Mouse (Mus musculus) midbrain, embryonic 14.5 days (tissue): ENCODE data around the gene Cald1. TPM values are rescaled to one million over a fixed set of nuclear protein-coding genes. Genes with fewer than 3 reads are reported as not detected.

Experiments used
- ATAC-seq: fragments of 200-750 bp; cut with Nextera tagmentation; 2 replicates; pipeline ENCODE4 v1.8.0; 2017; ENCODE audit warnings: moderate number of reproducible peaks, moderate library complexity; ENCODE audit not compliant: low FRiP score, low TSS enrichment
- DNase-seq: peaks from one replicate; pipeline ENCODE4 v3.0.0-alpha.2; 2015
- H3K27ac ChIP-seq: fragments of 300-500 bp; sonication (generic); replicated peaks from 2 replicates; pipeline ENCODE4 v1.5.1; 2014; ENCODE audit warnings: mild to moderate bottlenecking, low read depth, low read length, moderate library complexity
- H3K27me3 ChIP-seq: fragments of 300-500 bp; sonication (generic); 2 replicates; pipeline ENCODE4 v1.6.1; 2014; ENCODE audit warnings: low read length, control low read depth, mixed read lengths; ENCODE audit not compliant: control insufficient read depth, insufficient read depth
- H3K36me3 ChIP-seq: fragments of 300-500 bp; sonication (generic); 2 replicates; pipeline ENCODE4 v1.6.1; 2014; ENCODE audit warnings: low read length, control low read depth; ENCODE audit not compliant: control insufficient read depth, insufficient read depth
- H3K4me1 ChIP-seq: fragments of 300-500 bp; sonication (generic); 2 replicates; pipeline ENCODE4 v1.6.1; 2014; ENCODE audit warnings: mild to moderate bottlenecking, antibody characterized with exemption, low read length, control low read depth; ENCODE audit not compliant: control insufficient read depth, insufficient read depth
- H3K4me2 ChIP-seq: fragments of 300-500 bp; sonication (generic); 2 replicates; pipeline ENCODE4 v1.6.1; 2014; ENCODE audit warnings: mild to moderate bottlenecking, low read length, moderate library complexity
- H3K4me3 ChIP-seq: fragments of 300-500 bp; sonication (generic); replicated peaks from 2 replicates; pipeline ENCODE4 v1.5.1; 2014; ENCODE audit warnings: low read depth, low read length
- H3K9ac ChIP-seq: fragments of 300-500 bp; sonication (generic); replicated peaks from 2 replicates; pipeline ENCODE4 v1.6.1; 2014; ENCODE audit warnings: mild to moderate bottlenecking, low read length, moderate library complexity
- H3K9me3 ChIP-seq: fragments of 300-500 bp; sonication (generic); 2 replicates; pipeline ENCODE4 v1.6.1; 2016; ENCODE audit warnings: low read length, control low read depth, mixed read lengths; ENCODE audit not compliant: control insufficient read depth
- WGBS: fragments of 180-500 bp; shearing (Covaris S2); extraction: QIAGEN DNeasy Blood & Tissue Kit; methylation state at CpG from one replicate; pipeline ENCODE4 v1.1.7; 2014; 5-methylcytosine and 5-hydroxymethylcytosine counted together
- polyA plus RNA-seq: library from polyadenylated mRNA; unstranded; fragments of >200 nt; fragmentation: Nextera tagmentation; extraction: Ambion mirVana; gene quantifications from 2 replicates; pipeline ENCODE4 v1.2.1, GENCODE M21; 2014

Gene Cald1
- polyA plus RNA-seq, 1 experiment from 2014 or later, result 50.0 TPM

DNA sequence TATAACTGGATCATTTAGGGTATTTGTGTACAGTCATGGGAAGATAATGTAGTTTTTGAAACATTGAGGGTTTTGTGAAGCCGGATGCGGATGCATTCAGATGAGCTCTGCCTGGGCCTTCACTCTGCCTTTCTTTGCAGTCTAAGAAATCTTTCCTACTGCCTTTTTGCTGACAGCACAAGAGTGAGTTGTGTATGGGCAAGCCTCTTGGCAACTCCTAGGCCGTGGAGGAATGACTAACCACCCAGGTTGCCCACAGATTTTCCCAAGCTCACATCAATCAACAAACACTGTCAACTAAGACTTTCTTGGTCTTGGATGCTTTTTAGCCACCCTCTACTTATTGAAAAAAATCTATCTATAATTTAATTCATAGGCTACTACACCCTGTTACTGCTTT, 26.2 kb downstream of the Cald1 start:
- 81% methylated on average over 3 of the region's 3 CpGs for WGBS
- Histone ChIP-seq H3K9me3 (no peaks in the 10 kb centered on the region), H3K9ac (no peak overlapping the region), H3K4me1 (no peaks in the 10 kb centered on the region), H3K36me3 (no peaks in the 10 kb centered on the region), H3K4me2 (no peak overlapping the region), H3K27me3 (no peaks in the 10 kb centered on the region), H3K4me3 (no peak overlapping the region), H3K27ac (no peak overlapping the region)
- no peak for DNase-seq
- no peak for ATAC-seq

- H3K36me3 ChIP-seq, result no peaks in the 10 kb centered on the region
- no peak overlapping the region for H3K4me2 ChIP-seq
- H3K9me3 ChIP-seq, result no peaks in the 10 kb centered on the region
- H3K9ac ChIP-seq, result no peak overlapping the region
- no peak overlapping the region for H3K4me3 ChIP-seq
- no peaks in the 10 kb centered on the region for H3K4me1 ChIP-seq
- H3K27ac ChIP-seq, result no peak overlapping the region
- no peak for DNase-seq
- WGBS, result 90% methylated on average over 8 of the region's 8 CpGs
- no peaks in the 10 kb centered on the region for H3K27me3 ChIP-seq
- no peak for ATAC-seq
These were observed 28.4 kb downstream of the Cald1 start for GRCm38 (mm10) chr6:34626586-34627245.

- Histone ChIP-seq H3K36me3 (no peaks in the 10 kb centered on the region), H3K27me3 (no peaks in the 10 kb centered on the region), H3K9ac (no peak overlapping the region), H3K9me3 (no peaks in the 10 kb centered on the region), H3K4me3 (no peak overlapping the region), H3K4me2 (no peak overlapping the region), H3K4me1 (no peaks in the 10 kb centered on the region), H3K27ac (no peak overlapping the region)
- ATAC-seq (no peak), DNase-seq (no peak)
- 68% methylated on average over 1 of the region's 1 CpGs for WGBS
These were observed 29.8 kb downstream of the Cald1 start for GRCm38 (mm10) chr6:34628131-34628530.

DNA sequence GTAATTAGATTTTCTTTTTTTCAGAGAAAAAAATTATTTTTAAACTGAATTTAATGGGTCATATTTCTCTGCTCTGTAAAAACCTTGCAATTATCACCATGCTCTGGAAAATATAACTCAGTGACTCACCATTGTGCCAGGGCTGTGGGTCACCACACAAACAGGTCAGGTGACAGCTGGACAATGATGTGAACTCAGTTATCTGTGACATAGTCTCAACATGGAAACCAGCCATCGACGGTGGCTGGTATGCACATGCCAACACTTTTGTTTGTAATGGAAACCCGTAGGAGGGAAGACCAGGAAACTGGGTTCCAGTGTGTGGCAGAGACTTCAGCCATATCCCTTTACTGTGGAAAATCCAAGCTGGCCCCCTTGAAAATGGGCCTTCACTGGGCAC, 35.5 kb downstream of the Cald1 start:
- Histone ChIP-seq H3K9me3 (no peaks in the 10 kb centered on the region), H3K4me2 (no peak overlapping the region), H3K27me3 (no peaks in the 10 kb centered on the region), H3K4me3 (no peak overlapping the region), H3K36me3 (no peaks in the 10 kb centered on the region), H3K4me1 (no peaks in the 10 kb centered on the region), H3K9ac (no peak overlapping the region), H3K27ac (no peak overlapping the region)
- DNase-seq (no peak), ATAC-seq (no peak)
- WGBS, result 87% methylated on average over 3 of the region's 3 CpGs

DNA sequence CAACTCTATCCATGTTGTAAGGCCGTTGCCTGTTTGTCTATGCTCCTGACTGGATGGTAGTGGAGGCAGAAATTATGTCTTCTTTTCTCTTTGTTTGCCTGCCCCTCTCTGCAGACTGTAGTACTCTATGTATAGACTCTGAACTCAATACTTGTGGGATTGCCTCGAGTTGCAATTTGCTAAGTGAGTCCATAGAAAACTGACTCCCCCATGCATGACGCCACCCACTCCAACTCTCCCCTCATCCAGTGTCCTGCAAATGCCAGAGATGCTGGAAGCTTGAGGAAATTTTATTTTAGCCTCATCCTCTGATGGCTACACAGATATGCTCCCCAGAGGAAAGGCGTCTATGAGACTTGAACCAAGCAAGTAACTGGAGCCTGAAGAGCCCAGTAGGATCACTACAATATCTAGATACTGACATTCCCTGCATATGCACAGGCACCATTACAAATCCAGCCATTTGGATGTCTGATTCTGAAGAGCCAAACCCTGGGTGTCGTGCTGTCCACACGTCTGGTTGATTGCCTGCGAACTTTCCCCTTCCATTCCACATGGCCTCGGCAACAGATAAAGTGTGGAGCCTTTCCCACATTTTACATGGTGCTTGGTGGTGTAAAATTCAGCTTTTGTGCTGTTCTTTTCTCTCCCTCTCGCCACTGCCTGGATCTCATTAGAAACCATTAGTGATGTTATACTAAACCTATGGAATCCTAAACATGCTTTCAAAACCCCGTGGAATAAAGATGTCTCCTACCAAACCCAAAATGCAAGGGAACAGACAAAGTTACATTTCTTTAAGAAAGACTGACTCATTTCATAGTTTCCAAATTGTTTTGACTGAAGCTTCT, 39.5 kb downstream of the Cald1 start:
- Histone ChIP-seq H3K4me2 (no peak overlapping the region), H3K4me1 (no peaks in the 10 kb centered on the region), H3K9me3 (no peaks in the 10 kb centered on the region), H3K27ac (no peak overlapping the region), H3K4me3 (no peak overlapping the region), H3K36me3 (no peaks in the 10 kb centered on the region), H3K9ac (no peak overlapping the region), H3K27me3 (no peaks in the 10 kb centered on the region)
- no peak for ATAC-seq
- WGBS, result 66% methylated on average over 10 of the region's 10 CpGs
- no peak for DNase-seq

DNA sequence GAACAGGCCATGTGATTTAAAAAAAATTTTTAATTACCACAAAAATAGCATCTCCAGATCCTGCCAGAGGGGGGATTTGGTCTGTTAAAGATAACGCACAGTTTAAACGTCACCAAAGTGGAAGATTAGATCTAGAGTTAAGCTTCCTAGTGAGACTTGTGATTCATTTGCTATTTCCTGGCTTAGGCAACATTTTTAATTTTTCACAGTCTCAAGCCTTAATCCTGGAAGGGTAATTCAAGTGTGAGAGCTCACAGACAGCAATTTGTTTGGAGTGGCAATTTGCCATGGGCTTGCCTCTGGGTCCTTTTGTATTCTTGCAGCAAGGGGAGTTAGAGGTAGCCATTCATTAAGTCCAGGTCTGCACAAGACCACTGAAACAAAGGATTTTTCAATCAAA, 40.4 kb downstream of the Cald1 start:
- no peak overlapping the region for H3K4me3 ChIP-seq
- no peaks in the 10 kb centered on the region for H3K36me3 ChIP-seq
- no peak overlapping the region for H3K9ac ChIP-seq
- DNase-seq (peak; percentile 65), ATAC-seq (no peak)
- no peaks in the 10 kb centered on the region for H3K4me1 ChIP-seq
- no peaks in the 10 kb centered on the region for H3K27me3 ChIP-seq
- H3K4me2 ChIP-seq, result no peak overlapping the region
- WGBS, result 17% methylated on average over 2 of the region's 2 CpGs
- no peaks in the 10 kb centered on the region for H3K9me3 ChIP-seq
- H3K27ac ChIP-seq, result no peak overlapping the region

- no peaks in the 10 kb centered on the region for H3K4me1 ChIP-seq
- ATAC-seq, result no peak
- H3K4me2 ChIP-seq, result no peak overlapping the region
- no peaks in the 10 kb centered on the region for H3K27me3 ChIP-seq
- H3K9me3 ChIP-seq, result no peaks in the 10 kb centered on the region
- WGBS, result 87% methylated on average over 9 of the region's 9 CpGs
- no peaks in the 10 kb centered on the region for H3K36me3 ChIP-seq
- no peak overlapping the region for H3K9ac ChIP-seq
- no peak overlapping the region for H3K27ac ChIP-seq
- no peak for DNase-seq
- no peak overlapping the region for H3K4me3 ChIP-seq
These were observed 41.9 kb downstream of the Cald1 start for GRCm38 (mm10) chr6:34640226-34640625.

- H3K9ac ChIP-seq, result no peak overlapping the region
- DNase-seq (no peak), ATAC-seq (no peak)
- H3K9me3 ChIP-seq, result no peaks in the 10 kb centered on the region
- H3K4me3 ChIP-seq, result no peak overlapping the region
- H3K27ac ChIP-seq, result no peak overlapping the region
- H3K4me1 ChIP-seq, result no peaks in the 10 kb centered on the region
- no peaks in the 10 kb centered on the region for H3K36me3 ChIP-seq
- H3K27me3 ChIP-seq, result no peaks in the 10 kb centered on the region
- H3K4me2 ChIP-seq, result no peak overlapping the region
These were observed 42.8 kb downstream of the Cald1 start for GRCm38 (mm10) chr6:34641081-34641480.

DNA sequence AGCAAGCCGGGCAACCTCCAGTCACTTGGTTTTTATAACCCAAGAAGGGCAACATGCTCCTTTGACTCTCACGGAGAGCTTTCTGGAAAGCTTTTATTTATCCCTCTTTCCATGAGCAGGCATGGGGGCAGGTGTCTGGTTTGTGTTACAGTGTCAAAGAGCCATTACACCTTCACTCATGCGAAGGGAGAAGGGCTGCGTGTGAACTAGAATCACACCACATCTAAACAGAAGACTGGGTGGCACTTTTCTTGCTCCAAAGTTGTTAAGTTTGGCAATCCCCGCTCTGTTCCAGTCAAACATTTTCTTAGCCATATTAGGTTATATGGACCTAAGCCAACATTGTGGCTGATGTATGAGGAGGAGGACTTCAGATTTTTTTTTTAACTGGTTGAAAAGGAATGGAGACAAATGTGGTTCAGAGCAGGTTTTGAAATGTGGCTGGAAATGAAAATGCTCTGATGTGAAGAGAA, 43.8 kb downstream of the Cald1 start:
- H3K4me2 ChIP-seq, result no peak overlapping the region
- no peaks in the 10 kb centered on the region for H3K36me3 ChIP-seq
- H3K9me3 ChIP-seq, result no peaks in the 10 kb centered on the region
- no peaks in the 10 kb centered on the region for H3K4me1 ChIP-seq
- H3K27ac ChIP-seq, result no peak overlapping the region
- WGBS, result 98% methylated on average over 5 of the region's 5 CpGs
- H3K27me3 ChIP-seq, result no peaks in the 10 kb centered on the region
- no peak overlapping the region for H3K4me3 ChIP-seq
- ATAC-seq (no peak), DNase-seq (no peak)
- no peak overlapping the region for H3K9ac ChIP-seq
